Mouse (Mus musculus) T-helper 17 cell (primary cell): ENCODE results near the gene L2hgdh.

Source experiments
- in situ Hi-C, 2 experiments: fragments of 300-600 bp; cut with MboI, MseI; formaldehyde crosslinking; loops; 1 replicate in 1 of 2; 2 replicates in 1 of 2; pipeline ENCODE4 v1.15.1; 2025; ENCODE audit warnings: high pct_unique_total_duplicates in 2 of 2

The L2hgdh gene

GRCm38 (mm10) chr12:69732221-69732620 lies 7.5 kb upstream of the L2hgdh start:
- in situ Hi-C loops: no loop called here

GRCm38 (mm10) chr12:69730306-69730705 lies 5.6 kb upstream of the L2hgdh start:
- in situ Hi-C loops: no loop called here

- in situ Hi-C loops: no loop called here
These were observed 4.6 kb upstream of the L2hgdh start for GRCm38 (mm10) chr12:69729246-69729645.

- in situ Hi-C loops: no loop called here
These were observed 509 bp downstream of the L2hgdh start for GRCm38 (mm10) chr12:69724018-69724710.

GRCm38 (mm10) chr12:69723376-69723775 lies 1.3 kb downstream of the L2hgdh start:
- in situ Hi-C loops: no loop called here

- in situ Hi-C loops: no loop called here
These were observed 1.8 kb downstream of the L2hgdh start for GRCm38 (mm10) chr12:69722857-69723256.

- in situ Hi-C loops: no loop called here
These were observed 11.0 kb downstream of the L2hgdh start for GRCm38 (mm10) chr12:69713628-69714027.

GRCm38 (mm10) chr12:69704799-69705458 lies 19.7 kb downstream of the L2hgdh start:
- in situ Hi-C loops: loop anchor here in 1 of 2 experiments (5.0 kb wide), 1 partner anchor 97 kb away; no protein-coding TSS in a partner anchor

- in situ Hi-C loops: loop anchor here in 1 of 2 experiments (10.0 kb wide), 1 partner anchor 364 kb away; no protein-coding TSS in a partner anchor
These were observed 26.3 kb downstream of the L2hgdh start for GRCm38 (mm10) chr12:69698352-69698751.

- in situ Hi-C loops: loop anchor here in 1 of 2 experiments (10.0 kb wide), 1 partner anchor 362 kb away; no protein-coding TSS in a partner anchor
These were observed 27.9 kb downstream of the L2hgdh start for GRCm38 (mm10) chr12:69696746-69697145.

GRCm38 (mm10) chr12:69693471-69693870 lies 31.2 kb downstream of the L2hgdh start:
- in situ Hi-C loops: loop anchor here in 1 of 2 experiments (10.0 kb wide), 1 partner anchor 359 kb away; no protein-coding TSS in a partner anchor

GRCm38 (mm10) chr12:69690714-69691113 lies 34.0 kb downstream of the L2hgdh start:
- in situ Hi-C loops: loop anchor here in 1 of 2 experiments (10.0 kb wide), 1 partner anchor 356 kb away; no protein-coding TSS in a partner anchor

- in situ Hi-C loops: no loop called here
These were observed 35.6 kb downstream of the L2hgdh start for GRCm38 (mm10) chr12:69689094-69689493.

GRCm38 (mm10) chr12:69688368-69688767 lies 36.3 kb downstream of the L2hgdh start:
- in situ Hi-C loops: no loop called here

- in situ Hi-C loops: loop anchor here in 1 of 2 experiments (5.0 kb wide), 1 partner anchor 316 kb away; no protein-coding TSS in a partner anchor
These were observed 41.1 kb downstream of the L2hgdh start for GRCm38 (mm10) chr12:69683537-69683936.

- in situ Hi-C loops: loop anchor here in 1 of 2 experiments (5.0 kb wide), 1 partner anchor 316 kb away; no protein-coding TSS in a partner anchor
These were observed 41.8 kb downstream of the L2hgdh start for GRCm38 (mm10) chr12:69682788-69683419.

- in situ Hi-C loops: loop anchor here in 1 of 2 experiments (5.0 kb wide), 1 partner anchor 315 kb away; no protein-coding TSS in a partner anchor
These were observed 42.4 kb downstream of the L2hgdh start for GRCm38 (mm10) chr12:69682065-69682787.

GRCm38 (mm10) chr12:69681566-69682061 lies 43.1 kb downstream of the L2hgdh start, which contains the start of gene Sos2:
Gene Sos2, minus strand, starts transcription at chr12:69681852.
- in situ Hi-C loops: loop anchor here in 1 of 2 experiments (5.0 kb wide), 1 partner anchor 314 kb away; no protein-coding TSS in a partner anchor

GRCm38 (mm10) chr12:69680635-69681565 lies 43.8 kb downstream of the L2hgdh start:
- in situ Hi-C loops: loop anchor here in 1 of 2 experiments (5.0 kb wide), 1 partner anchor 314 kb away; no protein-coding TSS in a partner anchor

- in situ Hi-C loops: no loop called here
These were observed 48.5 kb downstream of the L2hgdh start for GRCm38 (mm10) chr12:69676157-69676556.
